Mouse (Mus musculus) midbrain, embryonic 14.5 days (tissue): Measurements from ENCODE around the gene Wdr62. TPM values are rescaled to one million over a fixed set of nuclear protein-coding genes. Genes with fewer than 3 reads are reported as not detected.
A peak's percentile ranks its signal among the peaks of the same experiment; 100 is the strongest.

Experiments
- ATAC-seq: fragments of 200-750 bp; cut with Nextera tagmentation; 2 replicates; pipeline ENCODE4 v1.8.0; 2017; ENCODE audit warnings: moderate number of reproducible peaks, moderate library complexity; ENCODE audit not compliant: low FRiP score, low TSS enrichment
- DNase-seq: peaks from one replicate; pipeline ENCODE4 v3.0.0-alpha.2; 2015
- H3K27ac ChIP-seq: fragments of 300-500 bp; sonication (generic); replicated peaks from 2 replicates; pipeline ENCODE4 v1.5.1; 2014; ENCODE audit warnings: mild to moderate bottlenecking, low read depth, low read length, moderate library complexity
- H3K27me3 ChIP-seq: fragments of 300-500 bp; sonication (generic); 2 replicates; pipeline ENCODE4 v1.6.1; 2014; ENCODE audit warnings: low read length, control low read depth, mixed read lengths; ENCODE audit not compliant: control insufficient read depth, insufficient read depth
- H3K36me3 ChIP-seq: fragments of 300-500 bp; sonication (generic); 2 replicates; pipeline ENCODE4 v1.6.1; 2014; ENCODE audit warnings: low read length, control low read depth; ENCODE audit not compliant: control insufficient read depth, insufficient read depth
- H3K4me1 ChIP-seq: fragments of 300-500 bp; sonication (generic); 2 replicates; pipeline ENCODE4 v1.6.1; 2014; ENCODE audit warnings: mild to moderate bottlenecking, antibody characterized with exemption, low read length, control low read depth; ENCODE audit not compliant: control insufficient read depth, insufficient read depth
- H3K4me2 ChIP-seq: fragments of 300-500 bp; sonication (generic); 2 replicates; pipeline ENCODE4 v1.6.1; 2014; ENCODE audit warnings: mild to moderate bottlenecking, low read length, moderate library complexity
- H3K4me3 ChIP-seq: fragments of 300-500 bp; sonication (generic); replicated peaks from 2 replicates; pipeline ENCODE4 v1.5.1; 2014; ENCODE audit warnings: low read depth, low read length
- H3K9ac ChIP-seq: fragments of 300-500 bp; sonication (generic); replicated peaks from 2 replicates; pipeline ENCODE4 v1.6.1; 2014; ENCODE audit warnings: mild to moderate bottlenecking, low read length, moderate library complexity
- H3K9me3 ChIP-seq: fragments of 300-500 bp; sonication (generic); 2 replicates; pipeline ENCODE4 v1.6.1; 2016; ENCODE audit warnings: low read length, control low read depth, mixed read lengths; ENCODE audit not compliant: control insufficient read depth
- WGBS: fragments of 180-500 bp; shearing (Covaris S2); extraction: QIAGEN DNeasy Blood & Tissue Kit; methylation state at CpG from one replicate; pipeline ENCODE4 v1.1.7; 2014; 5-methylcytosine and 5-hydroxymethylcytosine counted together
- polyA plus RNA-seq: library from polyadenylated mRNA; unstranded; fragments of >200 nt; fragmentation: Nextera tagmentation; extraction: Ambion mirVana; gene quantifications from 2 replicates; pipeline ENCODE4 v1.2.1, GENCODE M21; 2014

Gene Wdr62
- polyA plus RNA-seq, 1 experiment from 2014 or later, result 5.0 TPM

DNA sequence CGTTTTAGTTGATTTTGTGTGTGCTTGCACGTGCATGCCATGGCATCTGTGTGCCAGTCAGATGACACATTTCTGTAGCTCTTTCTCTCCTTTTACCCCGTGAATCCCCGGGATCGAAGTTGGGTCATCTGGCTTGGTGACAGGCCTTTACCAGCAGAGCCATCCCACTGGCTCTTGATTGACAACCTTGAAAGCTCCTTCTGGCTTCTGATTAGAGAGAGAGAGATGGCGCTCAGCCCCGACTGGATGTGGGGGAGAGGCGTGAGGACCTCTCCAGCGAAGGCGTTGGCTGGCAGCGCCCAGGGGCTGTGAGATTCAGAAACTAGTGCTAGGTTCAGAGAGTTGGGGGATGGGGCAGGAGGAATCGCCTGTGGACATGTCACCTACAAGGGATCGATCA, 13.6 kb upstream of the Wdr62 start:
- peak overlapping the region; percentile 11 for H3K4me2 ChIP-seq
- ATAC-seq, result no peak
- H3K4me3 ChIP-seq, result no peak overlapping the region
- WGBS, result 72% methylated on average over 13 of the region's 13 CpGs
- H3K9ac ChIP-seq, result no peak overlapping the region; the same call in 1 of the 2 replicates
- DNase-seq, result no peak
- no peaks in the 10 kb centered on the region for H3K27me3 ChIP-seq
- H3K27ac ChIP-seq, result no peak overlapping the region
- peaks cover 52% of the 10 kb centered on the region for H3K36me3 ChIP-seq
- H3K4me1 ChIP-seq, result peaks cover 19% of the 10 kb centered on the region
- no peaks in the 10 kb centered on the region for H3K9me3 ChIP-seq

DNA sequence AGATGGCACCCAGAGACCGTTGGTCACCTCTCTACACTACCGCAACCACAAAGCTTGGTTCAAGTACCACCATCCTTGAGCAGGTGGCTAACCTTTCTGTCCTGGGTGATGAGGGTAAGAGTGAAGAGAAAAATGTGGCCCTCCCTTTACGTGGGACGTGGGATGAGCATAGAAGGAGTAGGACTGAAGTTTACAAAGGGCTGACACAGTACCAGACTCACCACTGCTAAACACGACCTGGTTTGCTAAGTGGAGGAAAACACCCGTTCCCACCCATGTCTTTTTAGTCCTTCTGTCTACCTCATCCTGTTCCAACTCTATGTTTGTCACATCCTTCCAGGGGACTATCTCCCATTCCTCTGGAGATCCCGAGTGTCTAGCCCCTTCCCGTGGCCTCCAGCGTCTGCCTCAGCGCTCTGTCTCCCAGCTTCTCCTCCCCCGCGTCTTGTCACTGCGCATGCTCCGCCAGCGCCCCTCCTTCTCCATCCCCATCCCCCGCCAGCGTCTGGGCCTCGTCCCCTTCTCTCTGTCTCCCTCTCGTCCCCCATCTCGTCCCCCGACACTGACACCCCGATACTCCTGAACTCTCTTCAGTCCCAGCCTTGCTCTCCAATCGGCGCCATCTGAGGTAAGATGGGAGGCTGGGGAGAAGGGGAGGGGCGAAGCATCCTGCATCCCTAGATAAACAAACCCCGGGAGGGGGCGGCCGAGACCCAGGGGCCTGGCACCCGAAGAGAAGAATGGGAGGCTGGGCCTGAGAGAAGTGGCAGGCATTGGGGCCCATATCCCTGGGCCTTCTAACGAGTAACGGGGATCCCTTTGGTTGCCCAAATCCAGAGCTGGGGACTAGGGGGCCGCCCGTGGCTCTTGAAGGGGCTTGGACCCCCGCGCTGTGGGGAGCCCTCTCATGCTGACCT, 11.3 kb upstream of the Wdr62 start, which contains the start of gene Clip3:
Clip3 (plus strand) TSS at position 514 of the 917 bp plus-strand sequence.
- Histone ChIP-seq H3K9me3 (no peaks in the 10 kb centered on the region), H3K36me3 (peaks cover 29% of the 10 kb centered on the region), H3K27ac (peak within 1 kb of the TSS; percentile 50), H3K9ac (peak within 1 kb of the TSS; percentile 91), H3K4me1 (peaks cover 19% of the 10 kb centered on the region), H3K4me3 (peak within 1 kb of the TSS; percentile 78), H3K4me2 (peak within 1 kb of the TSS; percentile 78), H3K27me3 (no peaks in the 10 kb centered on the region)
- ATAC-seq (peak; percentile 83), DNase-seq (peak; percentile 94)
- WGBS, result 6% methylated on average over 35 of the region's 35 CpGs

DNA sequence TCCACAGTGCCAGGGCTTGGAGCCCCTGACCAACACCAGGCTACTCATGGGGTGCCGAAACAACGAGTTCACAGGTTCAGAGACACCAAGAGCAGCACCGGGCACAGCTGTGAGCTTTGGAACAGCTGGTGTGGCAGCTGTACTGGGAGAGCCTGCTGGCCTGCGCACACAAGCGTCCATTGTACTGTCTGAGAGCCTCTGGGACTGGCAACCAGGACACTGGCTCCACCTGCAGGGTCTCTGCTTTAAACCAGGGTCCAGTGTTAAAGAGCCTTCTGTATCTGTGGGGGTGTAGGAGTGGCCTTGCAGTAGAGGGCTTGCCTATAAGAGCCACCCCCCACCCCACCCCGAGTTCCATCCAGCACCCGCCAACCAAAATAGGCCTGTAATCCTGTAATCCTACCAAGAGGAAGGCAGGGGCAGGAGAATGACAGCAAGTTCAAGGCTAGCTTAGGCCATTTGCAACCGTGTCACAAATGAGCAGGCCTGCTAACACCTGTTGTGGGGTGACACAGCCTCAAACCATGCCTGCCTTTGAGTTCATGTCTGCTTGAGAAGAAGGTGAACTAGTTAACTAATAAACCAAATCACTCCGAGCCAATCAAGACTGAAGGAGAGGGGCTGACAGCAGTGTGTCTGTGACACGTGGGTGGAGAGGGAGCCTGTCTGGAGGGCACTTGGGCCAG, 9.6 kb upstream of the Wdr62 start:
- H3K4me3 ChIP-seq, result no peak overlapping the region
- no peaks in the 10 kb centered on the region for H3K9me3 ChIP-seq
- H3K9ac ChIP-seq, result no peak overlapping the region
- DNase-seq, result peak; percentile 34
- no peak for ATAC-seq
- no peaks in the 10 kb centered on the region for H3K27me3 ChIP-seq
- H3K4me1 ChIP-seq, result peaks cover 19% of the 10 kb centered on the region
- no peak overlapping the region for H3K27ac ChIP-seq
- WGBS, result 55% methylated on average over 10 of the region's 10 CpGs
- H3K36me3 ChIP-seq, result peaks cover 13% of the 10 kb centered on the region
- H3K4me2 ChIP-seq, result no peak overlapping the region

DNA sequence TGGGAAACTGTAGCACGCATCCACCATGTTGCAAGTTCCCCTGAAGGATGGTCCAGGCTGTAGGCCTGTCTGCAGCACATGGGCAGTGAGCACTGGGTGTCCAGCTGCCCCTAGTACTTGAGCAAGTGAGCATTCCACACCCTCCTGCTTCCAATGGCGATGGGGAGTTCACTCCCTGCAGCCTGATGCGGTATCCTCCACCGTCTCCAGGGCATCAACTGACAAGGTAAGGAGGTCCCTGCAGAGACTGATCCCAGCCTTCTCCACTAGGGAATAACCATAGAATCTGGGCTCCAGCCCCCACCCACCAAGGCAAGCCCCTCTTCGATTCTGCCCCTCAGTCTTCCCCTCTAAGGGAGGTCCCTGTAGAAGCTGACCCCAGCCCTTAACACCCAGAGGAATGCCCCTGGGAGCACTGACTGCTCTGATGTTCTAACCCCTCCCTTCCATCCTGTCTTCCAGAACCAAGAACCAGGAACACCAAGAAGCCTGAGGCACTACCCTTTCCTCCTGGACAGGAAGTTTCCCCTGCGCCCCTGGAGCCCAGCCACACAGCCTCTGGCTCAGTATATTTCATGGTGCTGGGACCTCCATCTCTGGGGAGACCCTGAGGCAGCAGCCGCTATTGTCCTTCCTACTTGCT, 9.0 kb upstream of the Wdr62 start:
- WGBS, result 74% methylated on average over 7 of the region's 7 CpGs
- Histone ChIP-seq H3K4me2 (no peak overlapping the region), H3K27ac (no peak overlapping the region), H3K27me3 (no peaks in the 10 kb centered on the region), H3K9me3 (no peaks in the 10 kb centered on the region), H3K4me3 (no peak overlapping the region), H3K36me3 (peaks cover 7% of the 10 kb centered on the region), H3K4me1 (peaks cover 17% of the 10 kb centered on the region), H3K9ac (no peak overlapping the region)
- DNase-seq, result no peak
- ATAC-seq, result no peak

DNA sequence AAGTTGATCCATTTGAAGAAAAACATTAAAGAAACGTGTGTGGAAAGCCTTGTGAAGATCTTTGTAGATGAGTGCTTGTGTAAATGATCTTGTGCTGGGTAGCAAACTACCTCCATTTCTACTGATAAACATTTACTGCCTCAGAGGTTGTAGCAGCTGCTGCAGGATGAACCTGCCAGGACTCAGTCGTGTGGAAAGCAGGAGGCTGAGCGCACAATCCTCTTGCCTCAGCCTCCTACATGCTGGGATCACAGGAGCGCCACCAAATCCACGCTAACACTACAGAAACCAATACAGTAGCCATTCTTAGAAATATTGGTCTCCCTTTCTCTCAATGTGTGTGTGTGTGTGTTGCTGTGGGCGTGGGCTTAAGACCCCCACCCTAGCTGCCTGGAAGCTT, 7.8 kb upstream of the Wdr62 start:
- DNase-seq, result no peak
- H3K27ac ChIP-seq, result no peak overlapping the region
- WGBS, result 72% methylated on average over 6 of the region's 6 CpGs
- peaks cover 11% of the 10 kb centered on the region for H3K4me1 ChIP-seq
- no peak overlapping the region for H3K4me2 ChIP-seq
- no peak overlapping the region for H3K9ac ChIP-seq
- no peak overlapping the region for H3K4me3 ChIP-seq
- H3K27me3 ChIP-seq, result no peaks in the 10 kb centered on the region
- ATAC-seq, result no peak
- no peaks in the 10 kb centered on the region for H3K36me3 ChIP-seq
- no peaks in the 10 kb centered on the region for H3K9me3 ChIP-seq

DNA sequence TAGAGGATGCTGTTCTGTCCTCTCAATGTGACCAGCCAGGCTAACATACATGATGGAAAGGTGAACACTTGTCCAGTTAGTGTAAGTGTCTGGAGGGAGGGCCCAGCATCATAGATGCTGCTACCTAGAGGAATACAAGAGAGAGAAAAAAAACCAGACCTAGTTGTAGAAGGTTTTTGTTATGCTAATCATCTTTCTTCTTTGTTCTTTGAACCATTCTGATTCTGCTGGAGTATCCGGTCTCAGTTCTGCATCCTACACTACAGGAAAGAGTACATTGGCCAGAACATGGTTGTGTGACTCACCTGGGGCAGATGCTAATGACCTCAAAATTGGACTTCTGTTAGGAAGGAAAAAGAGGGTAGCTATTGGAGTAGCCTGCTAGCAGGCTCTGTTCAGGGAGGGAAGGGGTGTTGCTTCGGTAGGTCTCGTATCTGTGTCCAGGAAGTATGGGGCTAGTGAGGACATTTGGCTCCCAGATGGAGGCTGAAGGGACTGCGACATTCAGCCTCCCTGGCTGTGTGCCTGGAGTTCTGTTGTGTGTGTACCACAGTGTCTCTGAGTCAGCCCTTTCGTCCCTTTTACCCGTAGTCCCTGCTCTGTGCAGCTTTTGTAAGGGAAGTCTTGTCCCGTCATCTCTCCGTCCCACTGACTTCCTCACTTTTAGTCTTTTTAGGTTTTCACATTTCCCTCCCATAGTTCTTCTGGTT, 6.6 kb upstream of the Wdr62 start:
- Histone ChIP-seq H3K4me1 (0 out of 2 replicates have a peak, but pooled peaks cover 4% of the 10 kb centered on the region), H3K27me3 (no peaks in the 10 kb centered on the region), H3K9me3 (no peaks in the 10 kb centered on the region), H3K4me3 (no peak overlapping the region), H3K36me3 (no peaks in the 10 kb centered on the region), H3K27ac (no peak overlapping the region), H3K9ac (no peak overlapping the region), H3K4me2 (no peak overlapping the region)
- DNase-seq, result no peak
- WGBS, result 65% methylated on average over 8 of the region's 8 CpGs
- no peak for ATAC-seq

DNA sequence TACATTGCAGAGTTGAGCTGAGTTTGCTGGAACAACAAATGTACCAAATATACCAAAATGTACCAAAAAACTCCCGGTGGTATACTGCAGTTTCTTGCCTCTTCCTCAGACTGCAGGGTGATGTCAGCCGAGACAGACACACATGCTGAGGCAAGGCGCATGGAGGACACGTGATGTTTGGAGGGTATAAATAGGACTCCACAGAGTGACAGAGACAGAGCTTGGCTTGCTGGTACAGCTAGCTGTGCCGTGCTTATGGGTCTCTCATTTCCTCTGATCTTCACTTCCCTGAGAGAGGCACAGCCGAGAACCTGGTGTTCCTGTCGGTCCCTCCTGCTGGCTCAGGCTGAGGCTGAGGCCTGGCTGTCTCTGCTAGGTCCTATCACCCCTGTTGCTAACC, 2.5 kb upstream of the Wdr62 start:
- WGBS, result 75% methylated on average over 7 of the region's 7 CpGs
- DNase-seq (no peak), ATAC-seq (no peak)
- H3K4me2 ChIP-seq, result no peak overlapping the region
- H3K9me3 ChIP-seq, result no peaks in the 10 kb centered on the region
- H3K4me1 ChIP-seq, result peaks cover 9% of the 10 kb centered on the region; the same call in 1 of the 2 replicates
- H3K27me3 ChIP-seq, result no peaks in the 10 kb centered on the region
- H3K9ac ChIP-seq, result no peak overlapping the region
- H3K4me3 ChIP-seq, result no peak overlapping the region
- no peaks in the 10 kb centered on the region for H3K36me3 ChIP-seq
- H3K27ac ChIP-seq, result no peak overlapping the region

DNA sequence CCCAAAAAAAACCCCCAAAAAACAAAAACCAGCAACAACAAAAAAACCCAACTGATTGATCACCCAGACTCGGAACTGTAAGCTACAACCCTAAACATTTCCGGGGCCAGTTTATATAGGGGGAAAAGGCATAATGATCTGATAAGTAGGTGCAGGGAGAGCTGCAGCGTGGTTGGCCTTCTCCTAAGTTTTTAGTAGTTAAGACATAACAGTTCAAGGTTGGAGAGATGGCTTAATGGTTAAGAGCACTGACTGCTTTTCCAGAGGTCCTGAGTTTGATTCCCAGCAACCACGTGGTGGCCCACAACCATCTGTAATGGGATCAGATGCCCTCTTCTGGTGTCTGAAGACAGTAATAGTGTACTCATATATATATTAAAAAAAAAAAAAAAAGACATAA, 1.3 kb upstream of the Wdr62 start:
- no peaks in the 10 kb centered on the region for H3K27me3 ChIP-seq
- WGBS, result 81% methylated on average over 4 of the region's 4 CpGs
- H3K4me2 ChIP-seq, result peak overlapping the region; percentile 93

More for the DNA sequence above, 1.3 kb upstream of the Wdr62 start:
- Histone ChIP-seq H3K36me3 (no peaks in the 10 kb centered on the region), H3K4me3 (no peak overlapping the region), H3K4me1 (peaks cover 9% of the 10 kb centered on the region; the same call in 1 of the 2 replicates), H3K9me3 (no peaks in the 10 kb centered on the region), H3K9ac (no peak overlapping the region), H3K27ac (no peak overlapping the region)
- DNase-seq (no peak), ATAC-seq (no peak)
